20 mouse cellular contexts compared by ENCODE assay signal in genomic region chr3:27976931-27977544, GRCm38 (mm10). TPM values are rescaled to one million over a fixed set of nuclear protein-coding genes. Genes with fewer than 3 reads are reported as not detected.
DNase-seq lines count a peak whose midpoint lies in the region; TF ChIP-seq lines count a peak whose summit lies in the region.
"Had no signal": no experiment of that assay in that cellular context is flagged by ENCODE, and none has a peak within 500 bp of the region (broad histone marks: within the 10 kb centered on the region; RNA-seq: fewer than 3 reads in every experiment).

No protein-coding gene starts in this region.

- no peak overlapping the region for H3K4me3 ChIP-seq in kidney, adult 2 months (ENCODE audit: insufficient read depth, low read depth, low read length)
- H3K4me3 ChIP-seq: embryonic facial prominence, embryonic 15.5 days; hindbrain, embryonic 10.5 days; limb, embryonic 12.5 days; liver, embryonic 13.5 days had no signal

- H3K4me1 ChIP-seq in kidney, adult 2 months (ENCODE audit: control insufficient read depth, insufficient read depth, low read length) = no peaks in the 10 kb centered on the region
- H3K4me1 ChIP-seq: embryonic facial prominence, embryonic 15.5 days; limb, embryonic 12.5 days; liver, embryonic 13.5 days had no signal

- no peaks in the 10 kb centered on the region for H3K27me3 ChIP-seq in kidney, adult 2 months (replicated peaks; ENCODE audit: control insufficient read depth, insufficient read depth, low read length)
- H3K27me3 ChIP-seq: CH12.LX; embryonic facial prominence, embryonic 15.5 days; limb, embryonic 12.5 days; liver, embryonic 13.5 days had no signal

- TF ChIP-seq POLR2A in kidney, adult 2 months (IDR thresholded peaks at IDR 0.05; ENCODE audit: low read depth, low read length) = no peak

- TF ChIP-seq CTCF in kidney, adult 2 months (conservative IDR thresholded peaks at IDR 0.05; ENCODE audit: insufficient read depth, insufficient read length, low read depth, low read length) = no peak

- no peaks in the 10 kb centered on the region for H3K36me3 ChIP-seq in kidney, adult 2 months (ENCODE audit: control insufficient read depth, insufficient read depth, low read length)
- H3K36me3 ChIP-seq: embryonic facial prominence, embryonic 15.5 days; hindbrain, embryonic 10.5 days; limb, embryonic 12.5 days; liver, embryonic 13.5 days had no signal

- peak; percentile 38 to 77 for DNase-seq in heart, adult 9 months (ENCODE audit: low spot score in 2 of 2)
- DNase-seq in heart, postnatal 4 days = no peak
- peak; percentile 66 for DNase-seq in kidney, adult 2 months
- no peak for DNase-seq in kidney, adult 18-20 months
- DNase-seq in lung, postnatal 10 days = peak; percentile 19
- no peak for DNase-seq in lung, postnatal 14 days
- no peak for DNase-seq in testis, postnatal 14 days (ENCODE audit: low spot score)
- DNase-seq: adrenal gland, postnatal 25 days; cerebellum, adult 11-12 months; cerebellum, postnatal 14 days; liver, embryonic 13.5 days; lung, postnatal 36 days; right cerebral cortex, postnatal 14 days; spleen, adult 18-20 months; thymus, postnatal 4 days had no signal

- WGBS in kidney, adult 2 months = 62% methylated on average over 10 of the region's 10 CpGs

- H3K27ac ChIP-seq in kidney, adult 2 months (ENCODE audit: insufficient read depth, low read depth, low read length) = no peak overlapping the region
- H3K27ac ChIP-seq: embryonic facial prominence, embryonic 15.5 days; hindbrain, embryonic 10.5 days; liver, embryonic 13.5 days had no signal

RNA-seq across cellular contexts. Expression of gene Pld1, which starts 38.5 kb away (rescaled TPM):
- 10 to 100 TPM; 13.3 to 14.3 TPM for total RNA-seq in heart, postnatal 4 days (2021)
- 4.2 and 5.8 TPM in 2 replicates for polyA plus RNA-seq in kidney, adult 2 months (2012; rRNA removed)
- total RNA-seq: CH12.LX, MEL had no signal

Comparison
In these comparisons a context has a peak if more than half of its experiments do, and no peak if none do; other contexts are left out.
1. DNase-seq: peak in heart, adult 9 months (2 of 2), kidney, adult 2 months (single experiment) and lung, postnatal 10 days (single experiment); none in heart, postnatal 4 days (single experiment), kidney, adult 18-20 months (single experiment), lung, postnatal 14 days (single experiment) and testis, postnatal 14 days (single experiment).